Comparison of ENCODE assay signal across 23 mouse cellular contexts in genomic region chr7:45805941-45806340, GRCm38 (mm10). TPM values are rescaled to one million over a fixed set of nuclear protein-coding genes. Genes with fewer than 3 reads are reported as not detected.
A peak's percentile ranks its signal among the peaks of the same experiment; 100 is the strongest.
DNase-seq lines count a peak whose midpoint lies in the region; ATAC-seq and TF ChIP-seq lines count a peak whose summit lies in the region.
"Had no signal": no experiment of that assay in that cellular context is flagged by ENCODE, and none has a peak within 500 bp of the region (broad histone marks: within the 10 kb centered on the region; RNA-seq: fewer than 3 reads in every experiment).

No protein-coding gene starts in this region.

- H3K36me3 ChIP-seq in forebrain, postnatal 0 days (ENCODE audit: insufficient read depth): peaks cover 89% of the 10 kb centered on the region
- H3K36me3 ChIP-seq in forebrain, embryonic 13.5 days (ENCODE audit: poor library complexity, severe bottlenecking): peaks cover 87% of the 10 kb centered on the region
- peaks cover 0 to 6% of the 10 kb centered on the region in 2 experiments; a peak in 2 of 4 replicates for H3K36me3 ChIP-seq in MEL (ENCODE audit: control insufficient read depth in 1 of 2, insufficient read depth in 2 of 2, low read length in 2 of 2)
- H3K36me3 ChIP-seq in embryonic facial prominence, embryonic 15.5 days: peaks cover 49% of the 10 kb centered on the region
- H3K36me3 ChIP-seq in midbrain, embryonic 13.5 days: peaks cover 87% of the 10 kb centered on the region

- H3K4me3 ChIP-seq in forebrain, postnatal 0 days (ENCODE audit: low read depth, low read length): no peak overlapping the region
- H3K4me3 ChIP-seq in forebrain, embryonic 13.5 days: no peak overlapping the region
- H3K4me3 ChIP-seq in MEL (ENCODE audit: control insufficient read depth in 1 of 2, insufficient read depth in 1 of 2, low read depth in 2 of 2, low read length in 2 of 2): no peak overlapping the region
- no peak overlapping the region for H3K4me3 ChIP-seq in embryonic facial prominence, embryonic 15.5 days (replicated peaks)
- H3K4me3 ChIP-seq in midbrain, embryonic 13.5 days (replicated peaks): no peak overlapping the region
- H3K4me3 ChIP-seq: heart, embryonic 10.5 days; stomach, embryonic 15.5 days had no signal

- no peak for DNase-seq in forebrain, postnatal 0 days
- no peak for DNase-seq in MEL (ENCODE audit: low read depth, low spot score)
- no peak for DNase-seq in ovary, adult 18-20 months (ENCODE audit: low spot score)
- no peak for DNase-seq in layer of hippocampus, postnatal 10 days (ENCODE audit: low spot score in 2 of 2)
- DNase-seq: adrenal gland, postnatal 25 days; B cell, adult 2 months; cerebellum, adult 9-11 months; gastrocnemius, postnatal 14 days; heart, postnatal 10 days; kidney, postnatal 36 days; lung, embryonic 14.5 days had no signal

- TF ChIP-seq RAD21 in MEL (IDR thresholded peaks at IDR 0.05; ENCODE audit: low read depth, low read length): no peak

- H3K4me1 ChIP-seq in forebrain, postnatal 0 days (ENCODE audit: insufficient read depth): no peaks in the 10 kb centered on the region
- peaks cover 5% of the 10 kb centered on the region; the same call in 1 of the 2 replicates for H3K4me1 ChIP-seq in forebrain, embryonic 13.5 days
- no peaks in the 10 kb centered on the region for H3K4me1 ChIP-seq in MEL (ENCODE audit: control insufficient read depth in 1 of 2, insufficient read depth in 2 of 2, low read length in 2 of 2)
- peaks cover 10% of the 10 kb centered on the region for H3K4me1 ChIP-seq in embryonic facial prominence, embryonic 15.5 days
- H3K4me1 ChIP-seq in midbrain, embryonic 13.5 days (replicated peaks): peaks cover 23% of the 10 kb centered on the region

- H3K79me2 ChIP-seq in MEL (ENCODE audit: control insufficient read depth, insufficient read depth, low read length, poor library complexity): no peaks in the 10 kb centered on the region; the same call in 1 of the 2 replicates

- no peak overlapping the region for H3K4me2 ChIP-seq in forebrain, postnatal 0 days (ENCODE audit: low read depth)
- no peak overlapping the region for H3K4me2 ChIP-seq in forebrain, embryonic 13.5 days
- H3K4me2 ChIP-seq in embryonic facial prominence, embryonic 15.5 days (replicated peaks): no peak overlapping the region
- no peak overlapping the region for H3K4me2 ChIP-seq in midbrain, embryonic 13.5 days (replicated peaks)
- H3K4me2 ChIP-seq: lung, embryonic 14.5 days; stomach, embryonic 15.5 days had no signal

- H3K9me3 ChIP-seq in forebrain, postnatal 0 days (ENCODE audit: low read length): no peaks in the 10 kb centered on the region
- no peaks in the 10 kb centered on the region for H3K9me3 ChIP-seq in forebrain, embryonic 13.5 days (replicated peaks)
- no peaks in the 10 kb centered on the region for H3K9me3 ChIP-seq in MEL (replicated peaks; ENCODE audit: insufficient read depth, low read length)
- no peaks in the 10 kb centered on the region for H3K9me3 ChIP-seq in embryonic facial prominence, embryonic 15.5 days (replicated peaks)
- no peaks in the 10 kb centered on the region for H3K9me3 ChIP-seq in midbrain, embryonic 13.5 days
- H3K9me3 ChIP-seq: heart, embryonic 10.5 days; stomach, embryonic 15.5 days had no signal

- TF ChIP-seq EP300 in MEL (IDR thresholded peaks at IDR 0.05; ENCODE audit: low read depth in 1 of 2, low read length in 2 of 2): no peak

- no peak for ATAC-seq in forebrain, postnatal 0 days
- no peak for ATAC-seq in forebrain, embryonic 13.5 days
- no peak for ATAC-seq in embryonic facial prominence, embryonic 15.5 days (ENCODE audit: insufficient number of reproducible peaks, low FRiP score, low TSS enrichment, low read depth)
- ATAC-seq in midbrain, embryonic 13.5 days: no peak
- no peak for ATAC-seq in inflammation-experienced regulatory T-cells, adult 6 months
- ATAC-seq: activated CD4-positive, CD25-positive, alpha-beta regulatory T cell, adult 4 months; forebrain, embryonic 16.5 days; Patski had no signal

- peak overlapping the region; percentile 23; the same call in 1 of the 2 replicates for H3K27ac ChIP-seq in forebrain, postnatal 0 days (ENCODE audit: low read depth, low read length)
- H3K27ac ChIP-seq in forebrain, embryonic 13.5 days: no peak overlapping the region
- H3K27ac ChIP-seq in MEL (ENCODE audit: control insufficient read depth, low read depth, low read length): no peak overlapping the region
- H3K27ac ChIP-seq in embryonic facial prominence, embryonic 15.5 days (replicated peaks): 0 out of 2 replicates have a peak overlapping the region, but pooled peaks have one; percentile 1
- peak overlapping the region; percentile 31; the same call in 1 of the 2 replicates for H3K27ac ChIP-seq in midbrain, embryonic 13.5 days
- H3K27ac ChIP-seq: heart, embryonic 10.5 days; stomach, embryonic 15.5 days had no signal

- no peaks in the 10 kb centered on the region for H3K27me3 ChIP-seq in forebrain, postnatal 0 days (ENCODE audit: insufficient read depth, low read length)
- no peaks in the 10 kb centered on the region for H3K27me3 ChIP-seq in forebrain, embryonic 13.5 days
- no peaks in the 10 kb centered on the region for H3K27me3 ChIP-seq in MEL (ENCODE audit: control insufficient read depth in 1 of 2, insufficient read depth in 2 of 2, low read length in 2 of 2)
- no peaks in the 10 kb centered on the region for H3K27me3 ChIP-seq in embryonic facial prominence, embryonic 15.5 days
- no peaks in the 10 kb centered on the region for H3K27me3 ChIP-seq in midbrain, embryonic 13.5 days
- H3K27me3 ChIP-seq: Patski; stomach, embryonic 15.5 days had no signal

- WGBS in forebrain, postnatal 0 days: 62% methylated on average over 5 of the region's 5 CpGs
- 68% methylated on average over 5 of the region's 5 CpGs for WGBS in forebrain, embryonic 13.5 days
- WGBS in embryonic facial prominence, embryonic 15.5 days: 57% methylated on average over 5 of the region's 5 CpGs
- 59% methylated on average over 5 of the region's 5 CpGs for WGBS in midbrain, embryonic 13.5 days

- no peak overlapping the region for H3K9ac ChIP-seq in forebrain, postnatal 0 days
- H3K9ac ChIP-seq in forebrain, embryonic 13.5 days: no peak overlapping the region
- no peak overlapping the region for H3K9ac ChIP-seq in MEL (ENCODE audit: control insufficient read depth, low read depth, low read length, poor library complexity, severe bottlenecking)
- H3K9ac ChIP-seq in embryonic facial prominence, embryonic 15.5 days: no peak overlapping the region
- H3K9ac ChIP-seq in midbrain, embryonic 13.5 days (replicated peaks): no peak overlapping the region
- H3K9ac ChIP-seq: lung, embryonic 14.5 days; stomach, embryonic 15.5 days had no signal

- no peak for TF ChIP-seq CTCF in forebrain, postnatal 0 days (IDR thresholded peaks at IDR 0.05; ENCODE audit: low read depth)
- no peak for TF ChIP-seq CTCF in MEL (IDR thresholded peaks at IDR 0.05 in 2 of 3, conservative IDR thresholded peaks at IDR 0.05 in 1 of 3; ENCODE audit: control insufficient read depth in 1 of 3, insufficient read depth in 1 of 3, low read depth in 2 of 3, low read length in 3 of 3, poor library complexity in 1 of 3, severe bottlenecking in 1 of 3)

- TF ChIP-seq POLR2A in MEL (IDR thresholded peaks at IDR 0.05; ENCODE audit: control insufficient read depth in 1 of 2, insufficient read depth in 1 of 2, low read depth in 1 of 2, low read length in 2 of 2, poor library complexity in 1 of 2): no peak

RNA-seq across cellular contexts. Expression of gene Cyth2, which starts 8.4 kb away (rescaled TPM):
- 253 and 270 TPM in 2 replicates for total RNA-seq in forebrain, postnatal 0 days (2014; rRNA removed)
- polyA plus RNA-seq in forebrain, postnatal 0 days (2015; fragmentation: Nextera tagmentation; extraction: Ambion mirVana): 282 and 317 TPM in 2 replicates
- polyA plus RNA-seq in forebrain, embryonic 13.5 days (2015; fragmentation: Nextera tagmentation; extraction: Ambion mirVana): 314 and 335 TPM in 2 replicates
- 42.6 and 52.9 TPM in 2 replicates for total RNA-seq in MEL (2012; rRNA removed)
- 10 to 100 TPM in 1 of 2 experiments, not detected in 1; 92.2 TPM for polyA plus RNA-seq in MEL (2012; ENCODE audit: insufficient read depth in 1 of 2, insufficient read length in 2 of 2, low read depth in 1 of 2, low replicate concordance in 2 of 2, missing spikeins in 1 of 2)
- 124 and 129 TPM in 2 replicates for polyA plus RNA-seq in embryonic facial prominence, embryonic 15.5 days (2015; fragmentation: Nextera tagmentation; extraction: Ambion mirVana)
- 362 and 363 TPM in 2 replicates for polyA plus RNA-seq in midbrain, embryonic 13.5 days (2015; fragmentation: Nextera tagmentation; extraction: Ambion mirVana)
- 10 to 100 TPM; 11.9 to 19.8 (median 16.7) TPM for polyA plus RNA-seq in inflammation-experienced regulatory T-cells, adult 6 months (2017; shearing (Covaris generic))
- total RNA-seq in layer of hippocampus, postnatal 10 days (2021): 100 to 1,000 TPM; 180 to 184 TPM

RNA-seq across cellular contexts. Expression of gene Kcnj14, which starts 18.6 kb away (rescaled TPM):
- 0.54 and 1.00 TPM in 2 replicates for total RNA-seq in forebrain, postnatal 0 days (2014; rRNA removed)
- 0.48 and 1.1 TPM in 2 replicates for polyA plus RNA-seq in forebrain, postnatal 0 days (2015; fragmentation: Nextera tagmentation; extraction: Ambion mirVana)
- 0.45 and 0.49 TPM in 2 replicates for polyA plus RNA-seq in forebrain, embryonic 13.5 days (2015; fragmentation: Nextera tagmentation; extraction: Ambion mirVana)
- 0.39 and 0.46 TPM in 2 replicates for total RNA-seq in MEL (2012; rRNA removed)
- 1 to 10 TPM in 1 of 2 experiments, not detected in 1; 1.3 TPM for polyA plus RNA-seq in MEL (2012; ENCODE audit: insufficient read depth in 1 of 2, insufficient read length in 2 of 2, low read depth in 1 of 2, low replicate concordance in 2 of 2, missing spikeins in 1 of 2)
- 1.4 and 1.7 TPM in 2 replicates for polyA plus RNA-seq in embryonic facial prominence, embryonic 15.5 days (2015; fragmentation: Nextera tagmentation; extraction: Ambion mirVana)
- polyA plus RNA-seq in midbrain, embryonic 13.5 days (2015; fragmentation: Nextera tagmentation; extraction: Ambion mirVana): 0.62 and 0.73 TPM in 2 replicates
- polyA plus RNA-seq in inflammation-experienced regulatory T-cells, adult 6 months (2017; shearing (Covaris generic)): not detected
- 1 to 10 TPM; 2.0 to 2.6 TPM for total RNA-seq in layer of hippocampus, postnatal 10 days (2021)
- total RNA-seq: liver, adult 2 months had no signal
- polyA plus RNA-seq: activated CD4-positive, CD25-positive, alpha-beta regulatory T cell, adult 4 months; spleen, adult 2 months had no signal

RNA-seq across cellular contexts. Expression of gene Sult2b1, which starts 21.5 kb away (rescaled TPM):
- total RNA-seq in forebrain, postnatal 0 days (2014; rRNA removed): 6.5 and 8.9 TPM in 2 replicates
- 9.6 and 10.0 TPM in 2 replicates for polyA plus RNA-seq in forebrain, postnatal 0 days (2015; fragmentation: Nextera tagmentation; extraction: Ambion mirVana)
- polyA plus RNA-seq in forebrain, embryonic 13.5 days (2015; fragmentation: Nextera tagmentation; extraction: Ambion mirVana): 4.1 and 4.4 TPM in 2 replicates
- 0.08 and 0.16 TPM in 2 replicates for total RNA-seq in MEL (2012; rRNA removed)
- polyA plus RNA-seq in MEL (2012; ENCODE audit: insufficient read depth in 1 of 2, insufficient read length in 2 of 2, low read depth in 1 of 2, low replicate concordance in 2 of 2, missing spikeins in 1 of 2): under 1 TPM in 1 of 2 experiments, not detected in 1; 0.47 TPM
- 49.6 and 55.7 TPM in 2 replicates for polyA plus RNA-seq in embryonic facial prominence, embryonic 15.5 days (2015; fragmentation: Nextera tagmentation; extraction: Ambion mirVana)
- polyA plus RNA-seq in midbrain, embryonic 13.5 days (2015; fragmentation: Nextera tagmentation; extraction: Ambion mirVana): 5.5 and 5.6 TPM in 2 replicates
- 1 to 10 TPM; 3.4 to 6.4 (median 3.8) TPM for polyA plus RNA-seq in inflammation-experienced regulatory T-cells, adult 6 months (2017; shearing (Covaris generic))
- 10 to 100 TPM; 11.8 to 12.0 TPM for total RNA-seq in layer of hippocampus, postnatal 10 days (2021)
- total RNA-seq: gastrocnemius, postnatal 14 days; heart, postnatal 10 days; liver, adult 2 months had no signal
- polyA plus RNA-seq: liver, adult 2 months had no signal

RNA-seq across cellular contexts. Expression of gene Lmtk3, which starts 22.4 kb away (rescaled TPM):
- total RNA-seq in forebrain, postnatal 0 days (2014; rRNA removed): 128 and 144 TPM in 2 replicates
- 8.9 and 12.5 TPM in 2 replicates for polyA plus RNA-seq in forebrain, postnatal 0 days (2015; fragmentation: Nextera tagmentation; extraction: Ambion mirVana)
- polyA plus RNA-seq in forebrain, embryonic 13.5 days (2015; fragmentation: Nextera tagmentation; extraction: Ambion mirVana): 12.4 and 13.1 TPM in 2 replicates
- total RNA-seq in MEL (2012; rRNA removed): 0.03 and 0.04 TPM in 2 replicates
- under 1 TPM in 1 of 2 experiments, not detected in 1; 0.40 TPM for polyA plus RNA-seq in MEL (2012; ENCODE audit: insufficient read depth in 1 of 2, insufficient read length in 2 of 2, low read depth in 1 of 2, low replicate concordance in 2 of 2, missing spikeins in 1 of 2)
- 1.9 TPM in 2 replicates for polyA plus RNA-seq in embryonic facial prominence, embryonic 15.5 days (2015; fragmentation: Nextera tagmentation; extraction: Ambion mirVana)
- 22.8 and 24.0 TPM in 2 replicates for polyA plus RNA-seq in midbrain, embryonic 13.5 days (2015; fragmentation: Nextera tagmentation; extraction: Ambion mirVana)
- under 1 TPM in 1 of 3 experiments, not detected in 2; 0.58 TPM for polyA plus RNA-seq in inflammation-experienced regulatory T-cells, adult 6 months (2017; shearing (Covaris generic))
- total RNA-seq in layer of hippocampus, postnatal 10 days (2021): 100 to 1,000 TPM; 298 to 311 TPM
- total RNA-seq: liver, adult 2 months had no signal
- polyA plus RNA-seq: activated CD4-positive, CD25-positive, alpha-beta regulatory T cell, adult 4 months; thymus, postnatal 0 days had no signal

RNA-seq across cellular contexts. Expression of gene Grwd1, which starts 24.8 kb away (rescaled TPM):
- 39.3 and 41.8 TPM in 2 replicates for total RNA-seq in forebrain, postnatal 0 days (2014; rRNA removed)
- 55.9 and 60.7 TPM in 2 replicates for polyA plus RNA-seq in forebrain, postnatal 0 days (2015; fragmentation: Nextera tagmentation; extraction: Ambion mirVana)
- 49.2 and 53.6 TPM in 2 replicates for polyA plus RNA-seq in forebrain, embryonic 13.5 days (2015; fragmentation: Nextera tagmentation; extraction: Ambion mirVana)
- 132 and 173 TPM in 2 replicates for total RNA-seq in MEL (2012; rRNA removed)
- polyA plus RNA-seq in MEL (2012; ENCODE audit: insufficient read depth in 1 of 2, insufficient read length in 2 of 2, low read depth in 1 of 2, low replicate concordance in 2 of 2, missing spikeins in 1 of 2): 100 to 1,000 TPM in 1 of 2 experiments, 10 to 100 TPM in 1; 82.2 to 108 TPM
- 57.3 and 58.0 TPM in 2 replicates for polyA plus RNA-seq in embryonic facial prominence, embryonic 15.5 days (2015; fragmentation: Nextera tagmentation; extraction: Ambion mirVana)
- polyA plus RNA-seq in midbrain, embryonic 13.5 days (2015; fragmentation: Nextera tagmentation; extraction: Ambion mirVana): 39.9 and 41.7 TPM in 2 replicates
- polyA plus RNA-seq in inflammation-experienced regulatory T-cells, adult 6 months (2017; shearing (Covaris generic)): 10 to 100 TPM; 16.5 to 29.3 (median 27.2) TPM
- 10 to 100 TPM; 27.0 to 27.3 TPM for total RNA-seq in layer of hippocampus, postnatal 10 days (2021)

Comparison
In these comparisons a context has a peak if more than half of its experiments do, and no peak if none do; other contexts are left out.
1. H3K27ac ChIP-seq: peak in forebrain, postnatal 0 days (single experiment), embryonic facial prominence, embryonic 15.5 days (single experiment) and midbrain, embryonic 13.5 days (single experiment); none in forebrain, embryonic 13.5 days (single experiment) and MEL (single experiment).